Mouse (Mus musculus) gastrocnemius, postnatal 36 days (tissue): ENCODE data around the gene Fgf4. TPM values are rescaled to one million over a fixed set of nuclear protein-coding genes. Genes with fewer than 3 reads are reported as not detected.
"Not testable (repeated sequence)": the region's sequence is repeated elsewhere in the genome, so short reads cannot be mapped to it uniquely, and the experiment has no call there.

Source experiments
- DNase-seq, 2 experiments: peaks; one replicate each; pipeline ENCODE4 v3.0.0; 2022
- intact Hi-C: fragments of 180-260 bp; cut with DNase I; formaldehyde crosslinking; loops from one replicate; pipeline ENCODE4 v1.15.1; 2025
- total RNA-seq, 2 experiments: library from RNA; stranded (reverse); gene quantifications; 2 replicates each; pipeline ENCODE4 v1.2.3; 2021

Fgf4 gene
- total RNA-seq, 2 experiments from 2014 or later = 0.25 TPM; not detected in 1

DNA sequence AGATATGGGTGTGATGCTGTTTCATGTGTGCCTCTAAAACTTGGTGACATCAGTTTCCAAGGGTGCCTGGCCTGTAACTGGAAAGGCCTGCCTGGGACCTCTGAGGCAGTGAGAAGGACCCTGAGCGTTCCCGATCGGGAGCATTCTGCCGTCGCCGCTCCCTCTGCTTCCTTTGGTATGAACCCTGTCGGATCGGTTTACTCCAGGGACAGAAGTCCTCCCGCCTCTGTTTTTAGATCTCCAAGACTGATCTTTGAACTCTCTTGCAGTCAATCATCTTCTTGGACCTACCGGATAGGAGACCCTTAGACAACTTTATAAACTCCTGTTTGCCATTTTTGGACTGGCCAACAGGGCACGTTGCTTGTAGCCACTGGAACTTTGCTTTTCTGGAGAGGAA lies 16.0 kb downstream of the Fgf4 start:
- DNase-seq = no peak
- intact Hi-C loops = no loop called here

DNA sequence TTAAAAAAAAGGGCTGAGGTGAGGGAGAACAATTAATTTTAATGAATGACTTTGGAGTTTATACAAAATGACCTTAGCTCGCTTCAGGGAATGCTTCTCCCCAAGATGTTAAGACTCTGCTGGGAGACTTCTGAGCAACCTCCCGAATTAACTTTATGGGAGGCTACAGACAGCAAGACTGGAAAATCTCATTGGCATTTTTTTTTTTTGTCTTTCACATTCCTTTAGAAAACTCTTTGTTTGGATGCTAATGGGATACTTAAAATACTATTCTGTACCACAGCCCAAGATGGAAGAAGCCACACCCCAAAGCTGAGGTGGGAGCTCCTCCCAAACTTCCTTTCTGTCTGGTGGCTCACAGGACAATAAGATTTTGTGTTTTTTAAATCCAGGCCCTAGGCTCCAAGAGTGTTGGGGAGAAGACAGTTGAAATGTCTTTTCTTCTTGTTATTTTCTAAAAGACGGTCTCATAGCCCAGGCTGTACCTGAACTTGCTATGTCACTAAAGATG lies 17.0 kb downstream of the Fgf4 start:
- intact Hi-C loops = no loop called here
- no peak for DNase-seq

- intact Hi-C loops = no loop called here
Measured at GRCm38 (mm10) chr7:144867161-144867560, 20.0 kb downstream of the Fgf4 start.

DNA sequence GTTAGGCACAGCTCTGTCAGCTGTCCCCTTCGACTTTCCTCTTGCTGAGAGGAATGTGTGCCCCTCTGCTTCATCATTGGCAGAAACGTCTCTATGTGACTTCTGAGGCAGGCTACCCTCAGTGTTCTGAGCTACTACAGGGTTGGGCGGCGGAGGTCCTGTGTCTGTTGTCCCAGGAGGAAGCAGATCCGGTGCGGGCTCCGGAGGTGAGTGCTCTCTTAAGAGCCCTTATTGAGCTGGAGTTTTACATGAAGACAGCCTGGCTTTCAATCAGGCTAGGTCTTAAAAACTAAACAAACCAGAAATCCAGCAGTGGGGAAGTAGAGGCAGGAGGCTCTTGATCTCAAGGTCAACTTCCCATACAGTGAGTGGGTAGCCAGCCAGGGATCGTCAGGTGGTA lies 20.4 kb downstream of the Fgf4 start:
- intact Hi-C loops = no loop called here
- DNase-seq = no peak

More at GRCm38 (mm10) chr7:144867161-144867560, 20.0 kb downstream of the Fgf4 start:
- DNase-seq = no peak

GRCm38 (mm10) chr7:144872420-144872819 lies 25.3 kb downstream of the Fgf4 start:
- intact Hi-C loops = no loop called here
- DNase-seq = no peak

DNA sequence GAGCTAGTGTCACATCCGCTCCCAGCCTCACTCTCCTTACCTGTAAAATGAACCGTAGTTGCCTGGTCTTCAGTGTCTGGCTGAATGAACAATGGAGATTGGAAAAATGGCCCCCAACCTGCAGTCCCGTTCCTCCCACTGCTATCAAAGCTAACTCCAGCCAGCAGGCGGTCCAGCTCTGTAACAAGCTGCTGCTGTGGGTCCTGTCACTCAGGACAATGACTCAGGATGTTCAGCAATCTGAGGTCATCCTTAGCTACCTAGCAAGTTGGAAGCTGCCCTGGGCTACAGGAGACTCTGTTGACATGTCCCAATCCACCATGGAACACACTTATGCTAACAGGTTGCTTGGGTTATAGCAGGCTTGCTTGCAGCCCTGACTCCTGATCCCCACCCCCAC lies 26.0 kb downstream of the Fgf4 start:
- no peak for DNase-seq
- intact Hi-C loops = no loop called here

- intact Hi-C loops = no loop called here
- no peak for DNase-seq
Measured at GRCm38 (mm10) chr7:144874226-144874625, 27.1 kb downstream of the Fgf4 start.

DNA sequence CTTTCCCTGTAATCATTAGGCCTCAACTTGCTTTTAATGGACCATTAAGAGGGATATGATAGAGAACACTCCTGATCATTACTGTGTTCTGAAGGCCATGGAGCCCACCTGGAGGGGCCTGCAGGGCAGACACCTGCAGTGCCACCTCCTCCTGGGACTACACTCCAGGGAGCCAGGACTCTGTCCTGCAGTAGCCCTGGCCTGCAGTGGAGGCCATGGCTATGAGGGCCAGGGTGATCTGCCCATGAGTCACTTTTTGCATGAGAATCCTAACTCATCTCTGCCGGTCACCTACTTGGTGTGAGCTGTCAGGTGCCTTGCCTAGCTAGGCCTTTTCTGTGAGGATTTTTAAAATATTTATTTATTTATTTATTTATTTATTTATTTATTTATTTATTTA lies 31.2 kb downstream of the Fgf4 start:
- no peak for DNase-seq
- intact Hi-C loops = no loop called here

GRCm38 (mm10) chr7:144883106-144883505 lies 35.9 kb downstream of the Fgf4 start:
- no peak for DNase-seq
- intact Hi-C loops = no loop called here

DNA sequence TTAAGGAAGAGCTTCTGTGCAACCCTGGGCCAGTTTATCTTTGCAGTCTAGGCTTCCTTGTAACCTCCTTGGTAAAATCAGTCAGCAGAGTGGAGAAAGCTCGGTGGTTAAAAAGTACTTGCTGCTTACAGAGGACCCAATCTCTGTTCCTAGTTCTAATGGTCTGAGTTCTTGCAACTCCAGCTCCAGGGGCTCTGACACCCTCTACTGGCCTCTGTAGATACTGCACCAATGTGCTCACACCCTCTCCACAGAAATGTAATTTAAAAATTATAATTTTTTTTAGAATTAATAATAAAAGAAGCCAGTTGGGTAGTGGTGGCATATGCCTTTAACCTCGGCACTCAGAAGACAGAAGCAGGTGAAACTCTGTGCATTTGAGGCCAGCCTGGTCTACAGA lies 40.5 kb downstream of the Fgf4 start:
- intact Hi-C loops = no loop called here

GRCm38 (mm10) chr7:144888564-144889299 lies 41.6 kb downstream of the Fgf4 start:
- intact Hi-C loops = no loop called here
- no peak for DNase-seq

More for the DNA sequence above, 40.5 kb downstream of the Fgf4 start:
- DNase-seq = no peak

DNA sequence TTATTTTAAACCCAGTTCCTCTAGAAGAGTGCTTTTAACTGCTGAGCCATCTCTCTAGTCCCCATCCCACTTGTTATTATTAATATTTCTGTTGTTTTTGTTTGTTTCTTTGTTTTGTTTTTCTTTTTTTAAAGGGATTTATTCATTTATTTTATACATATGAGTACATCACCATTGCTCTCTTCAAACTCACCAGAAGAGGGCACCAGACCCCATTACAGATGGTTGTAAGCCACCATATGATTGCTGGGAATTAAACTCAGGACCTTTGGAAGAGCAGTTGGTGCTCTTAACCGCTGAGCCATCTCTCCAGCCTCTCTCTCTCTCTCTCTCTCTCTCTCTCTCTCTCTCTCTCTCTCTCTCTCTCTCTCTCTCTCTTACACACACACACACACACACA lies 43.5 kb downstream of the Fgf4 start:
- DNase-seq, intact Hi-C loops: not testable (repeated sequence)

DNA sequence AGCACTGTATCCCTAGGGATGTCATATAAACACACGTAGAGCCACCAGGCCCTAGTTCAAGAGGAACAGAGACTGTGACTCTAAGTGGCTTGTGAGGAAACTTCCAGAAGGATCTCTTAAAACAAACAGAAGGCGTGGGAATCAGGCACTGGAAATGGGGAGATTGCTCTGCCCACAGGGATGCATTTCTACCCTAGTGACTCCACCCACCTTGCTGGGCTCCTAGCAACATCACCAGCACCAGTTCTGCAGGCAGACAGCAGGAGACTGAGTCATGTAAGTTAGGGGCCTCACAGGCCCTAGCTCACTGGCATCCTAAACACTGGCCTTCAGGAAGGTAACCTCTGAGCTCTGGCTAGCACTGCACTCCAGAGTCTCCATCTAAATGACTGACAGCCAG lies 44.7 kb downstream of the Fgf4 start:
- intact Hi-C loops = loop anchor here (2.0 kb wide), 1 partner anchor 45 kb away; the partner anchor contains the start of gene Fgf4
- no peak for DNase-seq

GRCm38 (mm10) chr7:144892322-144892721 lies 45.2 kb downstream of the Fgf4 start:
- DNase-seq = no peak
- intact Hi-C loops = loop anchor here (2.0 kb wide), 1 partner anchor 46 kb away; the partner anchor contains the start of gene Fgf4

DNA sequence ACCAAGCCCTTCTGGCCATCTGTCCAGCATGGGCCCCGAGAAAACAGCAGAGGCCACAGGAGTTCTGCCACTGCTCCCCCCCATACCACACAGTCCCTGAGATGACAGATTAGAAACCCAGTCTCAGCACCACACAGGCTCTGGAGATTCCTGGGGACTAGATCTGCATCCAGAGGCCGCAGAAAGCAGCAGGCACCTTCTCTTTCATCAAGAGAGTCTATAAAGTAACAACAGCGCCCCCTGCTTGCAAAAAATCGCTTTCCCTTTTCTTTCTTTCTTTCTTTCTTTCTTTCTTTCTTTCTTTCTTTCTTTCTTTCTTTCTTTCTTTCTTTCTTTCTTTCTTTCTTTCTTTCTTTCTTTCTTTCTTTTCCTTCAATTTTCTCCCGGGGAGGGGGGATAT lies 47.0 kb downstream of the Fgf4 start:
- no peak for DNase-seq

DNA sequence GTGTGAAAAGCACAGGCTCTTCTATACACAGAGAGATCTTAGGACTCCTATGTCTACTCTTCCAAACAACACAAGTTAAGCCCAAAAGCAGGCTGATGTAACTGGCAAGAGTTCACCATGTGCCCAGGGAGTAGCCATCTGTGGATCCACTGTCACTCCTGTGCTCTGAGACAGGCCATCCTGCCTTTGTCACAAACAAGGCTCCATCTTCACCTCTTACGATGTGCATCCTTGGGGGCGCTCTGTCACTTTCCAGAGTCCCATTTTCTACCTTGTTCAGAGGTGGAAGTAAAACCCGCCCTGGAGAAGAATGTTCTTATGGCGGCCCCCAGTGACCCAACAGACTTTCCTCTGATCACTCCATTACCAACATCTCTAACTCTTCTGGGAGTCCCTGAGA lies 47.5 kb downstream of the Fgf4 start:
- intact Hi-C loops = loop anchor here (2.0 to 5.0 kb wide), 2 partner anchors 96 to 307 kb away; no protein-coding TSS in a partner anchor
- no peak for DNase-seq

More for the DNA sequence above, 47.0 kb downstream of the Fgf4 start:
- intact Hi-C loops = loop anchor here (2.0 kb wide), 1 partner anchor 95 kb away; no protein-coding TSS in a partner anchor

DNA sequence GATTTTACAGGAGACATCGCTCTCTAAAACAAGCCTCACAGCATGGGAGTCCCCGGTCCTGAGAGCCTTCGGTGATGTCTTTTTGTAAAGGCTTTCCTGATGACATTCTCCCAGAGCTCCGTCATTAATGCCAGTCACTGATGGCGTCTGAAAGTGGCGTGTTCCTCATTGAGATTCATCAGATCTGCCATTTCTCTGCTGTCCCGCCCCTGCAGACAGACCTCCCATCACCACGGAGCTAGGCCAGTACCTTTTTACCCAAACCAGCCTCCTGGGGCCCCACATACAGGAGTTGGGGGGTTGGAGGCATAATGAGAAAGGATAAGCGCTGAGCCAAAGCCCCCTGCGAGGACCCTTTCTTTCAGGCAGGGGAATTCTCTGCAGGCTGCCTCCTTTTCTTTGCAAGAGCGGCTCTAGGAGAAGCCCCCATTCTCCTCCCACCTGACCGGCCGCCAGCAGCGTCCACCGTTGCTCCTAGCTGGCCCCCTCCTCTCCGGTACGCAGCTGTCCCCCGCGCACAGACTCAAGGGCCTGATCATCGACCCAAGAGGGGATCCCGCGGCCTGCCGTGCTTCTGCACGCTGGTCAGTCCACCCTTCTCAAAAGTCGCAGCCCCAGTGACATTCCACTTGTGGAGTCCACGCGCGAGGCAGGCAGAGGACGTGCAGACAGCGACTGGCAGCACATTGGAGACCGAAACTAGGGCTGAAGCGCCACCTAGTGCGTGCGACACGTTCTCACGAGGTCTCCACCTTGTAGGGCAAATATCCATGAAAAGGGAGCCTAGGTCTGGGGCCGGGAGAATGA lies 48.3 kb downstream of the Fgf4 start:
- intact Hi-C loops = loop anchor here (2.0 to 5.0 kb wide), 2 partner anchors 97 to 308 kb away; no protein-coding TSS in a partner anchor
- peak; percentile 48 to 50 for DNase-seq

GRCm38 (mm10) chr7:144896294-144897218 lies 49.4 kb downstream of the Fgf4 start, which contains the start of gene Fgf15:
Fgf15 (plus strand) TSS chr7:144896531.
- no peak for DNase-seq
- intact Hi-C loops = loop anchor here (5.0 kb wide), 1 partner anchor 309 kb away; no protein-coding TSS in a partner anchor

DNA sequence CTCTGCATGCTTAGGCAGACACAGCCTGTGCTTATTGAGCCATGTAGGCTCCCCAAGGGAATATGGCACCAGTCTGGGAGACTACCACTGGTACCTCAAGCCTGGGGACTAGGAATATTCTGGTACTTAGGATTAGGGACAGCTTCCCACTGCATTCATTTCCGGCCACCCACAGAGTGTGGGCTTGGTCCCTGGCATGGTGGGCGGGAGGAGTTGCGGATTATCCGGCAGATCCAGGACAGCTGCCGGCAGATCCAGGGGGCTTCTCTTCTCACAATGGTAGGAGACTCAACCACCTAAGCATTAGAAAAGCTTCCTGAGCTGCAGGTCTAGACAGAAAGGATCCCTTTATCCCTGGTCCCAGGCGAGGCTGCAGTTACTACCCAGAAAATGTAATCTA lies 51.3 kb downstream of the Fgf4 start:
- intact Hi-C loops = loop anchor here (5.0 kb wide), 1 partner anchor 311 kb away; no protein-coding TSS in a partner anchor
- no peak for DNase-seq

GRCm38 (mm10) chr7:144905514-144905913 lies 58.3 kb downstream of the Fgf4 start:
- intact Hi-C loops = not testable (repeated sequence)

More at GRCm38 (mm10) chr7:144905514-144905913, 58.3 kb downstream of the Fgf4 start:
- DNase-seq = not testable (repeated sequence)
